Mouse (Mus musculus) liver, adult 2 months (tissue): ENCODE results near the gene Gm5475.

Source experiments
- CTCF ChIP-seq: fragments of 200-500 bp; IDR thresholded peaks from 2 replicates; pipeline ENCODE4 v1.5.1; 2011; ENCODE audit warnings: low read depth, low read length, control low read depth
- POLR2A ChIP-seq: fragments of 200-500 bp; IDR thresholded peaks from 2 replicates; pipeline ENCODE4 v1.6.1; 2011; ENCODE audit warnings: low read length, control low read depth; ENCODE audit not compliant: insufficient read depth; ENCODE audit errors: extremely low read depth

DNA sequence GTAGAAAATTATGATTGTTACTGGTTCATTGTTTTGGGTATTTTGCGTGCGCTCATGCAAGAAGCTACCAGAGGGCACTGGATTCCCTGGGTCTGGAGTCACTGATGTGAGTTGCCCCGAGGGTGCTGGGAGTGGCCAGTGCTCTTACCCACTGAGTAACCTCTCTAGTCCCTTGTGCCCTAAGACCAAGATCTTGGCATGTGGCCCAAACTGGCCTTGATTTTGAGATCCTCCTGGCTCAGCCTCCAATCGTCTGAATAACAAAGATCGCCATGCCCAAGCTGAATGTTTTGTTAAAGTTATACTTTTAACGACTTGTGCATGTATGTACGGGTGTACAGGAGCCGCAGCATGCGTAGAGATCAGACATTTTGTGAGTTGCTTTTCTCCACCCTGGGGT, 36.2 kb upstream of the Gm5475 start:
- TF ChIP-seq CTCF: no peak
- TF ChIP-seq POLR2A: no peak
